Mouse (Mus musculus) myocyte (in vitro differentiated cells): ENCODE measurements around the gene Olfr1417. TPM values are rescaled to one million over a fixed set of nuclear protein-coding genes. Genes with fewer than 3 reads are reported as not detected.

ENCODE experiments used
- H3K27me3 ChIP-seq: one replicate; pipeline ENCODE4 v1.6.1; 2011; ENCODE audit not compliant: control insufficient read depth, insufficient read depth, insufficient read length
- H3K36me3 ChIP-seq: one replicate; pipeline ENCODE4 v1.6.1; 2011; ENCODE audit not compliant: control insufficient read depth, insufficient read depth
- H3K4me2 ChIP-seq: one replicate; pipeline ENCODE4 v1.6.1; 2011; ENCODE audit warnings: low read depth, control low read depth
- H3K4me3 ChIP-seq: one replicate; pipeline ENCODE4 v1.5.1; 2011; ENCODE audit warnings: mild to moderate bottlenecking, control low read depth, moderate library complexity
- H3K79me2 ChIP-seq: one replicate; pipeline ENCODE4 v1.6.1; 2011; ENCODE audit not compliant: control insufficient read depth, insufficient read depth
- H3ac ChIP-seq: one replicate; pipeline ENCODE4 v1.6.1; 2011; ENCODE audit not compliant: control insufficient read depth, insufficient read length
- E2F4 ChIP-seq: IDR thresholded peaks from one replicate; pipeline ENCODE4 v1.6.1; 2011; ENCODE audit warnings: mild to moderate bottlenecking, control low read depth, moderate library complexity; ENCODE audit not compliant: insufficient read depth
- MAX ChIP-seq: IDR thresholded peaks from one replicate; pipeline ENCODE4 v1.6.1; 2011; ENCODE audit warnings: low read depth, mild to moderate bottlenecking, control low read depth
- MYOD1 ChIP-seq, 3 experiments: IDR thresholded peaks; one replicate each; pipeline ENCODE4 v1.6.1; 2011; ENCODE audit warnings: control low read depth in 2 of 3, low read depth in 2 of 3, mild to moderate bottlenecking in 2 of 3, moderate library complexity in 1 of 3; ENCODE audit not compliant: insufficient read length in 2 of 3, control insufficient read depth in 1 of 3
- MYOG ChIP-seq, 3 experiments: IDR thresholded peaks; one replicate each; pipeline ENCODE4 v1.6.1; 2011; ENCODE audit warnings: control low read depth in 2 of 3, low read depth in 2 of 3, mild to moderate bottlenecking in 2 of 3; ENCODE audit not compliant: insufficient read length in 2 of 3, control insufficient read depth in 1 of 3, insufficient read depth in 1 of 3
- POLR2A ChIP-seq: IDR thresholded peaks from one replicate; pipeline ENCODE4 v1.6.1; 2011; ENCODE audit warnings: low read depth, mild to moderate bottlenecking, control low read depth, moderate library complexity; ENCODE audit not compliant: insufficient read length
- POLR2AphosphoS2 ChIP-seq: IDR thresholded peaks from one replicate; pipeline ENCODE4 v1.6.1; 2011; ENCODE audit warnings: low read depth, control low read depth; ENCODE audit not compliant: insufficient read length
- REST ChIP-seq: IDR thresholded peaks from one replicate; pipeline ENCODE4 v1.6.1; 2011; ENCODE audit warnings: mild to moderate bottlenecking, control low read depth, moderate library complexity; ENCODE audit not compliant: insufficient read depth, insufficient read length
- SRF ChIP-seq: IDR thresholded peaks from one replicate; pipeline ENCODE4 v1.6.1; 2011; ENCODE audit warnings: low read depth; ENCODE audit not compliant: control insufficient read depth, insufficient read length
- TCF12 ChIP-seq: IDR thresholded peaks from one replicate; pipeline ENCODE4 v1.6.1; 2011; ENCODE audit warnings: mild to moderate bottlenecking, control low read depth; ENCODE audit not compliant: poor library complexity, insufficient read depth, severe bottlenecking
- TCF3 ChIP-seq: IDR thresholded peaks from one replicate; pipeline ENCODE4 v1.6.1; 2011; ENCODE audit warnings: low read depth, control low read depth; ENCODE audit not compliant: insufficient read length
- USF1 ChIP-seq: IDR thresholded peaks from one replicate; pipeline ENCODE4 v1.6.1; 2011; ENCODE audit warnings: low read depth, mild to moderate bottlenecking, control low read depth, moderate library complexity
- polyA plus RNA-seq: library from polyadenylated mRNA; unstranded; fragments of >200 nt; fragmentation: generic; extraction: Trizol; gene quantifications from one replicate; pipeline ENCODE4 v1.2.1, GENCODE M21; 2012; ENCODE audit warnings: missing spikeins

The Olfr1417 gene
- polyA plus RNA-seq, 1 experiment, result not detected

GRCm38 (mm10) chr19:11777191-11777865, 61.7 kb downstream of the Olfr1417 start:
- Histone ChIP-seq H3ac (no peak overlapping the region), H3K4me2 (no peak overlapping the region), H3K79me2 (no peaks in the 10 kb centered on the region), H3K27me3 (no peaks in the 10 kb centered on the region), H3K4me3 (no peak overlapping the region), H3K36me3 (peaks cover 15% of the 10 kb centered on the region)
- TF ChIP-seq USF1 (no peak), E2F4 (no peak), MYOD1 (IDR thresholded peaks at IDR 0.05; ENCODE audit: control insufficient read depth in 1 of 3, insufficient read length in 2 of 3, low read depth in 2 of 3) (no peak), POLR2A (no peak), MYOG (IDR thresholded peaks at IDR 0.05; ENCODE audit: control insufficient read depth in 1 of 3, insufficient read depth in 1 of 3, insufficient read length in 2 of 3, low read depth in 2 of 3) (no peak), MAX (no peak), SRF (no peak), REST (no peak), TCF3 (no peak), TCF12 (no peak), POLR2AphosphoS2 (no peak)

Other genes starting within 250 kb of the Olfr1417 start
- gene Ms4a6d, start 234.4 kb downstream of the Olfr1417 start, polyA plus RNA-seq, result 0.08 TPM
- not detected for gene Ms4a2, start 215.5 kb downstream of the Olfr1417 start, polyA plus RNA-seq
- gene Ms4a3, start 198.4 kb downstream of the Olfr1417 start, polyA plus RNA-seq, result not detected
- not detected for gene Oosp2, start 178.7 kb downstream of the Olfr1417 start, polyA plus RNA-seq
- not detected for gene Oosp1, start 148.1 kb downstream of the Olfr1417 start, polyA plus RNA-seq
- gene Oosp3, start 142.2 kb downstream of the Olfr1417 start, polyA plus RNA-seq, result not detected
- gene Gif, start 91.7 kb downstream of the Olfr1417 start, polyA plus RNA-seq, result not detected
- gene Mrpl16, start 68.8 kb downstream of the Olfr1417 start, polyA plus RNA-seq, result 47.9 TPM
- 3.3 TPM for gene Stx3, start 19.8 kb downstream of the Olfr1417 start, polyA plus RNA-seq
- not detected for gene Olfr1418, start 21.8 kb upstream of the Olfr1417 start, polyA plus RNA-seq
- not detected for gene Olfr1419, start 35.9 kb upstream of the Olfr1417 start, polyA plus RNA-seq
- gene Olfr1420, start 47.3 kb upstream of the Olfr1417 start, polyA plus RNA-seq, result not detected
- gene Patl1, start 73.2 kb upstream of the Olfr1417 start, polyA plus RNA-seq, result 13.9 TPM
- 23.1 TPM for gene Osbp, start 126.7 kb upstream of the Olfr1417 start, polyA plus RNA-seq
- not detected for gene Olfr1423, start 202.1 kb upstream of the Olfr1417 start, polyA plus RNA-seq
- not detected for gene Olfr1424, start 223.5 kb upstream of the Olfr1417 start, polyA plus RNA-seq
- gene Olfr1425, start 238.5 kb upstream of the Olfr1417 start, polyA plus RNA-seq, result not detected